Mouse (Mus musculus) lung, embryonic 16.5 days (tissue): Measurements from ENCODE around the gene Mocs1. TPM values are rescaled to one million over a fixed set of nuclear protein-coding genes. Genes with fewer than 3 reads are reported as not detected.

Source experiments
- ATAC-seq: fragments of 200-750 bp; cut with Nextera tagmentation; 2 replicates; pipeline ENCODE4 v1.8.0; 2017; ENCODE audit warnings: low read depth, mild to moderate bottlenecking, moderate library complexity
- H3K27ac ChIP-seq: fragments of 300-500 bp; sonication (generic); 2 replicates; pipeline ENCODE4 v1.5.1; 2014; ENCODE audit warnings: mild to moderate bottlenecking, control low read depth, low read length
- H3K27me3 ChIP-seq: fragments of 300-500 bp; sonication (generic); 2 replicates; pipeline ENCODE4 v1.6.1; 2014; ENCODE audit warnings: low read depth, low read length, mixed read lengths; ENCODE audit not compliant: control insufficient read depth, insufficient read depth
- H3K36me3 ChIP-seq: fragments of 300-500 bp; sonication (generic); 2 replicates; pipeline ENCODE4 v1.6.1; 2014; ENCODE audit warnings: low read length; ENCODE audit not compliant: control insufficient read depth, insufficient read depth
- H3K4me1 ChIP-seq: fragments of 300-500 bp; sonication (generic); replicated peaks from 2 replicates; pipeline ENCODE4 v1.6.1; 2014; ENCODE audit warnings: low read length, mixed read lengths; ENCODE audit not compliant: control insufficient read depth, insufficient read depth
- H3K4me2 ChIP-seq: fragments of 300-500 bp; sonication (generic); 2 replicates; pipeline ENCODE4 v1.6.1; 2014; ENCODE audit warnings: low read depth, low read length, control low read depth
- H3K4me3 ChIP-seq: fragments of 300-500 bp; sonication (generic); 2 replicates; pipeline ENCODE4 v1.5.1; 2014; ENCODE audit warnings: mild to moderate bottlenecking, low read length, control low read depth
- H3K9ac ChIP-seq: fragments of 300-500 bp; sonication (generic); 2 replicates; pipeline ENCODE4 v1.6.1; 2014; ENCODE audit warnings: low read length, control low read depth
- H3K9me3 ChIP-seq: fragments of 300-500 bp; sonication (generic); 2 replicates; pipeline ENCODE4 v1.6.1; 2016; ENCODE audit warnings: low read length; ENCODE audit not compliant: control insufficient read depth
- WGBS: fragments of 180-500 bp; shearing (Covaris S2); extraction: QIAGEN DNeasy Blood & Tissue Kit; methylation state at CpG from one replicate; pipeline ENCODE4 v1.1.7; 2014; 5-methylcytosine and 5-hydroxymethylcytosine counted together
- polyA plus RNA-seq: library from polyadenylated mRNA; unstranded; fragments of >200 nt; fragmentation: Nextera tagmentation; extraction: Ambion mirVana; gene quantifications from 2 replicates; pipeline ENCODE4 v1.2.1, GENCODE M21; 2015

Mocs1 gene
- polyA plus RNA-seq, 1 experiment from 2014 or later: 9.9 TPM

GRCm38 (mm10) chr17:49405927-49406326, 22.2 kb upstream of the Mocs1 start:
- no peaks in the 10 kb centered on the region for H3K36me3 ChIP-seq
- no peak overlapping the region for H3K4me2 ChIP-seq
- ATAC-seq: no peak
- no peaks in the 10 kb centered on the region for H3K27me3 ChIP-seq
- no peak overlapping the region for H3K9ac ChIP-seq
- no peak overlapping the region for H3K27ac ChIP-seq
- H3K9me3 ChIP-seq: no peaks in the 10 kb centered on the region
- 69% methylated on average over 5 of the region's 5 CpGs for WGBS
- no peak overlapping the region for H3K4me3 ChIP-seq
- no peaks in the 10 kb centered on the region for H3K4me1 ChIP-seq

GRCm38 (mm10) chr17:49412974-49413373, 15.2 kb upstream of the Mocs1 start:
- ATAC-seq: no peak
- Histone ChIP-seq H3K4me1 (no peaks in the 10 kb centered on the region), H3K9ac (no peak overlapping the region), H3K4me3 (no peak overlapping the region), H3K9me3 (no peaks in the 10 kb centered on the region), H3K27ac (no peak overlapping the region), H3K4me2 (no peak overlapping the region), H3K27me3 (no peaks in the 10 kb centered on the region), H3K36me3 (no peaks in the 10 kb centered on the region)
- WGBS: 81% methylated on average over 5 of the region's 5 CpGs

- H3K4me3 ChIP-seq: no peak overlapping the region
- no peak overlapping the region for H3K9ac ChIP-seq
- no peak for ATAC-seq
- H3K9me3 ChIP-seq: no peaks in the 10 kb centered on the region
- H3K27ac ChIP-seq: no peak overlapping the region
- no peak overlapping the region for H3K4me2 ChIP-seq
- no peaks in the 10 kb centered on the region for H3K4me1 ChIP-seq
- H3K27me3 ChIP-seq: no peaks in the 10 kb centered on the region
- no peaks in the 10 kb centered on the region for H3K36me3 ChIP-seq
- WGBS: 53% methylated on average over 3 of the region's 3 CpGs
Measured at GRCm38 (mm10) chr17:49413554-49413953, 14.6 kb upstream of the Mocs1 start.

- Histone ChIP-seq H3K9ac (no peak overlapping the region), H3K36me3 (no peaks in the 10 kb centered on the region), H3K4me3 (no peak overlapping the region), H3K27me3 (no peaks in the 10 kb centered on the region), H3K9me3 (no peaks in the 10 kb centered on the region), H3K27ac (no peak overlapping the region), H3K4me2 (no peak overlapping the region), H3K4me1 (no peaks in the 10 kb centered on the region)
- WGBS: 81% methylated on average over 3 of the region's 3 CpGs
- ATAC-seq: no peak
Measured at GRCm38 (mm10) chr17:49416228-49416627, 11.9 kb upstream of the Mocs1 start.

DNA sequence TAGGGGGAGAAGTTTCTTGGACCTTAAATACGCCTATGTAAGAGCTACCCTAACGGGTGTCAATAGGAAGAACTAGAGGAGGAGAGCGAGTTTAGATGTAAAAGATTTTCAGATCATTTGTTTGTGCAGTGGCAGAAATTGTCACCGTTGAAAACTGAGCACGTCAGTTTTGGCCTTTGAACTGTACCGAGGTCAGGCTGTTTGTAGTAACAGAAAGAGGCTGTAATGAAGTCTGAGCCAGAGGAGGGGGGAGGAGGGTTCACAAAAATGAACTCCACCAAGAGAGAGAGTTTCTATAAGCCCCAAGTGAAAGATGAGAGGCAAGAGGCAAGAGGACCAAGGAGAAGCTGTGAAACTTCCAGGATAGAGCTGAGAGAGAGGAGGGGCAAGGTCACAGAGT, 8.3 kb upstream of the Mocs1 start:
- Histone ChIP-seq H3K27ac (no peak overlapping the region), H3K4me1 (no peaks in the 10 kb centered on the region), H3K36me3 (no peaks in the 10 kb centered on the region), H3K9me3 (no peaks in the 10 kb centered on the region), H3K4me3 (no peak overlapping the region), H3K27me3 (no peaks in the 10 kb centered on the region), H3K4me2 (no peak overlapping the region), H3K9ac (no peak overlapping the region)
- WGBS: 43% methylated on average over 6 of the region's 6 CpGs
- ATAC-seq: no peak

DNA sequence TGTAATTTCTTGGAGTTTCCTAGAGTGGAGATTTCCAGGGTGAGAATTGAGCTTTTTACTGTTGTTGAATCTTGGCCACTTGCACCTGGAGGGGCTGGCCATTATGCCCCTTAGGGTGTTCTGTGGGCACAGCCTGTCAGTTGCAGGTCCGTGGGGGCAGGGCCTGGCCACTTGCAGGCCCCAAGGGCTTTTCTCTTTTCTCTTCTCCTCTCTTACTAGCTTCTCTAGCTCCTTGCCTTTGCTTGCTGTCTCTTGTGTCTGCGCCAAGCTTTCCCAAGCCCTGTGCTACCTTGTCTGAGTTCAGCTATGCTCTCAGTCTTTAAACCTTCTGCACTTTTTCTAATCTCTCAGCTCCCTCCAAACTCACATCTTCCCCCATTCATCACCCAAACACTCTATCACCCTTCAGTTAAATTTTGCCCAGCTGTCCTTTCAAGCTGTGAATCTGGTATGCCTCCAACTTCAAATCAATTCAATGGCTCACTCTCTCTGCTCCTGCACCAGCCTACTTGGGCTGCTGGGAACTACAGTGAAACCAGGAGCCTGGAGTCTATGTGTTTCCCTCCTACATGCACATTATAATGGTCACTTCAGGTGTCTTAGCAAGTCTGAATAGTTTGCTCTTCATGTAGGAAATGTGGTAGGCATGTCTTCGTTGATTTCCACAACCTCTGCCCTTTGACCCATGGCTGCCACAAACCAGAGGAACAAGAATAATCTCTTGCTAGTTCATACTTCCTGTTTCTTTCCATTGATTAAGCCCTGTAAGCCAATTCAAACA, 5.7 kb upstream of the Mocs1 start:
- no peak overlapping the region for H3K27ac ChIP-seq
- no peaks in the 10 kb centered on the region for H3K36me3 ChIP-seq
- H3K4me3 ChIP-seq: no peak overlapping the region
- no peaks in the 10 kb centered on the region for H3K4me1 ChIP-seq
- no peak for ATAC-seq
- H3K9ac ChIP-seq: no peak overlapping the region
- H3K4me2 ChIP-seq: no peak overlapping the region
- H3K27me3 ChIP-seq: no peaks in the 10 kb centered on the region
- no peaks in the 10 kb centered on the region for H3K9me3 ChIP-seq
- 55% methylated on average over 3 of the region's 3 CpGs for WGBS

DNA sequence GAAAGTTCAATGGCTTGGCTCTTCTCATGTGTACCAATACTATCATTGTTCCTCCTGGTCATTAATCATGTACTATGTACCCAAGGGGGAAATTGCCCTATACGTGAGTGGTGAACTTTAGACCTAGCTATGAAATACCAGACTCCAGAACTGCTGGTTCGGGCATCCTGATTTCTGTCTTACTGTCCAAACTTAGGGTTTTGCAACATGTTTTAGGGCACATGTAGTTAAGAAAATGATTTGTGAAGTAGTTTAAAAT, 5.2 kb upstream of the Mocs1 start:
- H3K4me3 ChIP-seq: no peak overlapping the region
- ATAC-seq: no peak
- no peaks in the 10 kb centered on the region for H3K27me3 ChIP-seq
- H3K27ac ChIP-seq: no peak overlapping the region
- peaks cover 4% of the 10 kb centered on the region for H3K4me1 ChIP-seq
- WGBS: 82% methylated on average over 2 of the region's 2 CpGs
- H3K36me3 ChIP-seq: no peaks in the 10 kb centered on the region
- H3K9me3 ChIP-seq: no peaks in the 10 kb centered on the region
- no peak overlapping the region for H3K9ac ChIP-seq
- no peak overlapping the region for H3K4me2 ChIP-seq

DNA sequence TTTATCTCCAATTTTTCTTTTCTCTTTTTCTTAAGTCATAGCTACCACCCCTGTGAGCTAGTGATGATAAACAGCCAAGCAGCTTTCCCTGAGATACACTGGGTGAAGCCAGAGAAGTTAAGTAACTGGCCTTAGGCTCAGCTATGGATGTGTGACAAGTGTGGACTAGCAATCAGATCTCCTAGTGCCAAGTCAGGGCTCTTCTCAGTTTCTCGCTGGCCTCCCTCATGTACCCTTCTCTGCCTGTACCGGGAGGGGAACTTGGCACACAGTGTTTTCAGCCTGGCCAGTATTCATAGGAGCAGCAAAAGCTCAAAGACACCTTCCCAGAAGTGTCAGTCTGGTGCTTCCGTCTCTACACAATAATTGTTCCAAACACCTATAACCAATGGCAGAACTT, 4.3 kb upstream of the Mocs1 start:
- Histone ChIP-seq H3K27me3 (no peaks in the 10 kb centered on the region), H3K9ac (no peak overlapping the region), H3K4me1 (peaks cover 4% of the 10 kb centered on the region), H3K4me2 (no peak overlapping the region), H3K36me3 (no peaks in the 10 kb centered on the region), H3K9me3 (no peaks in the 10 kb centered on the region), H3K27ac (no peak overlapping the region), H3K4me3 (no peak overlapping the region)
- no peak for ATAC-seq
- WGBS: 82% methylated on average over 3 of the region's 3 CpGs

GRCm38 (mm10) chr17:49427631-49428238, 427 bp upstream of the Mocs1 start:
- H3K4me3 ChIP-seq: peak overlapping the region; percentile 82
- H3K27me3 ChIP-seq: no peaks in the 10 kb centered on the region
- H3K4me1 ChIP-seq: peaks cover 28% of the 10 kb centered on the region
- H3K9me3 ChIP-seq: no peaks in the 10 kb centered on the region
- WGBS: 20% methylated on average over 9 of the region's 9 CpGs
- no peak overlapping the region for H3K9ac ChIP-seq
- H3K36me3 ChIP-seq: no peaks in the 10 kb centered on the region
- H3K27ac ChIP-seq: peak overlapping the region; percentile 20; the same call in 1 of the 2 replicates
- ATAC-seq: no peak; the same call in 1 of the 2 replicates
- peak overlapping the region; percentile 95 for H3K4me2 ChIP-seq
